Mouse (Mus musculus): ENCODE measurements at regions not wholly inside any gene's neighbourhood (a gene's known extent, or its start where the extent isn't known, plus 50 kb on each side); places are given as distances from the start of the nearest gene placed in this dataset.

- Histone ChIP-seq H3K36me3 (ENCODE audit: control insufficient read depth, insufficient read depth) (no peaks in the 10 kb centered on the region), H3K79me2 (ENCODE audit: control insufficient read depth, insufficient read depth) (no peaks in the 10 kb centered on the region), H3ac (ENCODE audit: control insufficient read depth, insufficient read length, low read depth) (no peak overlapping the region), H3K4me3 (ENCODE audit: insufficient read depth, poor library complexity, severe bottlenecking) (no peak overlapping the region), H3K27me3 (ENCODE audit: control insufficient read depth, insufficient read depth, insufficient read length) (no peaks in the 10 kb centered on the region), H3K79me3 (ENCODE audit: low read depth) (no peaks in the 10 kb centered on the region)
- TF ChIP-seq CTCF (IDR thresholded peaks at IDR 0.05; ENCODE audit: control insufficient read depth, insufficient read depth, insufficient read length) = no peak
- no peak for TF ChIP-seq USF1 (IDR thresholded peaks at IDR 0.05; ENCODE audit: low read depth)
- no peak for TF ChIP-seq MAX (IDR thresholded peaks at IDR 0.05)
Observed at GRCm38 (mm10) chr2:174892658-174893057, 117.4 kb upstream of the Gm14444 start.

GRCm38 (mm10) chr2:174897424-174897823, 112.6 kb upstream of the Gm14444 start:
- H3K36me3 ChIP-seq (ENCODE audit: control insufficient read depth, insufficient read depth) = no peaks in the 10 kb centered on the region

GRCm38 (mm10) chr2:174899940-174900670, 109.9 kb upstream of the Gm14444 start:
- Histone ChIP-seq H3K4me3 (ENCODE audit: insufficient read depth, poor library complexity, severe bottlenecking) (no peak overlapping the region), H3ac (ENCODE audit: control insufficient read depth, insufficient read length, low read depth) (no peak overlapping the region), H3K36me3 (ENCODE audit: control insufficient read depth, insufficient read depth) (no peaks in the 10 kb centered on the region), H3K27me3 (ENCODE audit: control insufficient read depth, insufficient read depth, insufficient read length) (no peaks in the 10 kb centered on the region), H3K79me3 (ENCODE audit: low read depth) (no peaks in the 10 kb centered on the region), H3K79me2 (ENCODE audit: control insufficient read depth, insufficient read depth) (no peaks in the 10 kb centered on the region)
- TF ChIP-seq CTCF (IDR thresholded peaks at IDR 0.05; ENCODE audit: control insufficient read depth, insufficient read depth, insufficient read length) = no peak
- no peak for TF ChIP-seq USF1 (IDR thresholded peaks at IDR 0.05; ENCODE audit: low read depth)
- TF ChIP-seq CEBPB (IDR thresholded peaks at IDR 0.05; ENCODE audit: low read depth) = no peak
- TF ChIP-seq MYOD1 (IDR thresholded peaks at IDR 0.05; ENCODE audit: control insufficient read depth, insufficient read length, low read depth) = no peak
- no peak for TF ChIP-seq MAX (IDR thresholded peaks at IDR 0.05)
- TF ChIP-seq FOSL1 (IDR thresholded peaks at IDR 0.05; ENCODE audit: insufficient read depth, low read length, poor library complexity, severe bottlenecking) = no peak
- no peak for TF ChIP-seq MYOG (IDR thresholded peaks at IDR 0.05; ENCODE audit: control insufficient read depth, extremely low read depth, insufficient read length)

More at GRCm38 (mm10) chr2:174897424-174897823, 112.6 kb upstream of the Gm14444 start:
- Histone ChIP-seq H3K79me3 (ENCODE audit: low read depth) (no peaks in the 10 kb centered on the region), H3K4me3 (ENCODE audit: insufficient read depth, poor library complexity, severe bottlenecking) (no peak overlapping the region), H3K79me2 (ENCODE audit: control insufficient read depth, insufficient read depth) (no peaks in the 10 kb centered on the region), H3ac (ENCODE audit: control insufficient read depth, insufficient read length, low read depth) (no peak overlapping the region), H3K27me3 (ENCODE audit: control insufficient read depth, insufficient read depth, insufficient read length) (no peaks in the 10 kb centered on the region)
- TF ChIP-seq USF1 (IDR thresholded peaks at IDR 0.05; ENCODE audit: low read depth) (no peak), CTCF (IDR thresholded peaks at IDR 0.05; ENCODE audit: control insufficient read depth, insufficient read depth, insufficient read length) (no peak), CEBPB (IDR thresholded peaks at IDR 0.05; ENCODE audit: low read depth) (no peak), MYOD1 (IDR thresholded peaks at IDR 0.05; ENCODE audit: control insufficient read depth, insufficient read length, low read depth) (no peak), MYOG (IDR thresholded peaks at IDR 0.05; ENCODE audit: control insufficient read depth, extremely low read depth, insufficient read length) (no peak), MAX (IDR thresholded peaks at IDR 0.05) (no peak), FOSL1 (IDR thresholded peaks at IDR 0.05; ENCODE audit: insufficient read depth, low read length, poor library complexity, severe bottlenecking) (no peak)

- H3K4me3 ChIP-seq (ENCODE audit: insufficient read depth, poor library complexity, severe bottlenecking) = no peak overlapping the region
- H3K79me3 ChIP-seq (ENCODE audit: low read depth) = no peaks in the 10 kb centered on the region
- no peaks in the 10 kb centered on the region for H3K79me2 ChIP-seq (ENCODE audit: control insufficient read depth, insufficient read depth)
- TF ChIP-seq CEBPB (IDR thresholded peaks at IDR 0.05; ENCODE audit: low read depth) = no peak
- TF ChIP-seq MYOG (IDR thresholded peaks at IDR 0.05; ENCODE audit: control insufficient read depth, extremely low read depth, insufficient read length) = no peak
- no peak for TF ChIP-seq FOSL1 (IDR thresholded peaks at IDR 0.05; ENCODE audit: insufficient read depth, low read length, poor library complexity, severe bottlenecking)
- no peak for TF ChIP-seq MAX (IDR thresholded peaks at IDR 0.05)
- no peak for TF ChIP-seq USF1 (IDR thresholded peaks at IDR 0.05; ENCODE audit: low read depth)
- no peak for TF ChIP-seq MYOD1 (IDR thresholded peaks at IDR 0.05; ENCODE audit: control insufficient read depth, insufficient read length, low read depth)
- TF ChIP-seq CTCF (IDR thresholded peaks at IDR 0.05; ENCODE audit: control insufficient read depth, insufficient read depth, insufficient read length) = no peak
- no peak overlapping the region for H3ac ChIP-seq (ENCODE audit: control insufficient read depth, insufficient read length, low read depth)
- H3K27me3 ChIP-seq (ENCODE audit: control insufficient read depth, insufficient read depth, insufficient read length) = no peaks in the 10 kb centered on the region
- no peaks in the 10 kb centered on the region for H3K36me3 ChIP-seq (ENCODE audit: control insufficient read depth, insufficient read depth)
Observed at GRCm38 (mm10) chr2:174900671-174900991, 109.4 kb upstream of the Gm14444 start.

DNA sequence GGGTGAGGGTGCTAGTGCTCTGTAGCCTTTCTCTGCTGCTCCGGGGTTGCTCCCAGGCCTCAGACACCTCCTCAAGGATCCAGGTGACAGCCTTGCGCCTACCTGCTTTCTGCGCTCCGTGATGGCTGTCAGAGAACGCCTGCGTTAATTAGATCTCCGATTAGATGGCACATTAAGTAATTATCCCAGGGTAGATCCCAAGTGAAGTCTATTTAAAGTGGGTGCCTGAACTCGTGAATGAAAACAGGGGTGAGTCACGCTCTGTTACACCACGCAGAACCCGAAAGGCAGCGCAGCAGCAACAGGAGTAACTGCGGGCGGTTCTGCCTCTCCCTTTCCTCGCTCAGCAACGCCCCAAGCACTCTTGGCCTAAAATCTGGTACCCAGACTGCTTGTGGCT, 108.2 kb upstream of the Gm14444 start:
- Histone ChIP-seq H3K79me2 (ENCODE audit: control insufficient read depth, insufficient read depth) (no peaks in the 10 kb centered on the region), H3ac (ENCODE audit: control insufficient read depth, insufficient read length, low read depth) (no peak overlapping the region), H3K4me3 (ENCODE audit: insufficient read depth, poor library complexity, severe bottlenecking) (no peak overlapping the region), H3K36me3 (ENCODE audit: control insufficient read depth, insufficient read depth) (no peaks in the 10 kb centered on the region), H3K79me3 (ENCODE audit: low read depth) (no peaks in the 10 kb centered on the region), H3K27me3 (ENCODE audit: control insufficient read depth, insufficient read depth, insufficient read length) (no peaks in the 10 kb centered on the region)
- TF ChIP-seq USF1 (IDR thresholded peaks at IDR 0.05; ENCODE audit: low read depth) (no peak), MAX (IDR thresholded peaks at IDR 0.05) (no peak), CTCF (IDR thresholded peaks at IDR 0.05; ENCODE audit: control insufficient read depth, insufficient read depth, insufficient read length) (no peak)

DNA sequence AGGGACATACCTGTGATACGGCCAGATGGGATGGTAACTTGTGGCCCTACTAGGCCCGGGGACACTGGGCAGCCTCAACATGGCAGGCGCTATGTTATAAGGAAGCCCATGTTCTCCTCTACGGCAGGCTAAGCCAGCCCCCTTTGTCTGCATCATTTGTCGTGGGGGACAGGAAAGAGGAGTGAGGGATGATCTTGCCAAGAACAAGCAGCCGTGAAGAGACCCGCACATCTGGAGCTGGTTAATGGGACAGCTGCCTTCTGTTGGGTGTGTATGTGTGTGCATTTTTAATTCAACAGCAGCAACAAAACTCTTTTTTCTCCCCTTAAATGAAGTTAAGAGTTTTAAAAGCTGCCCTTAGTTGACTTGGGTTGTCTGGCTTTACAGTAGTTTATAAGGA, 106.4 kb upstream of the Gm14444 start:
- Histone ChIP-seq H3K27me3 (ENCODE audit: control insufficient read depth, insufficient read depth, insufficient read length) (no peaks in the 10 kb centered on the region), H3ac (ENCODE audit: control insufficient read depth, insufficient read length, low read depth) (no peak overlapping the region), H3K79me3 (ENCODE audit: low read depth) (no peaks in the 10 kb centered on the region), H3K79me2 (ENCODE audit: control insufficient read depth, insufficient read depth) (no peaks in the 10 kb centered on the region), H3K4me3 (ENCODE audit: insufficient read depth, poor library complexity, severe bottlenecking) (no peak overlapping the region), H3K36me3 (ENCODE audit: control insufficient read depth, insufficient read depth) (no peaks in the 10 kb centered on the region)
- no peak for TF ChIP-seq CEBPB (IDR thresholded peaks at IDR 0.05; ENCODE audit: low read depth)
- no peak for TF ChIP-seq CTCF (IDR thresholded peaks at IDR 0.05; ENCODE audit: control insufficient read depth, insufficient read depth, insufficient read length)
- no peak for TF ChIP-seq MYOG (IDR thresholded peaks at IDR 0.05; ENCODE audit: control insufficient read depth, extremely low read depth, insufficient read length)
- no peak for TF ChIP-seq MYOD1 (IDR thresholded peaks at IDR 0.05; ENCODE audit: control insufficient read depth, insufficient read length, low read depth)
- no peak for TF ChIP-seq MAX (IDR thresholded peaks at IDR 0.05)
- TF ChIP-seq USF1 (IDR thresholded peaks at IDR 0.05; ENCODE audit: low read depth) = no peak
- no peak for TF ChIP-seq FOSL1 (IDR thresholded peaks at IDR 0.05; ENCODE audit: insufficient read depth, low read length, poor library complexity, severe bottlenecking)

All from C2C12 (cell line).